Mouse (Mus musculus) kidney, postnatal 0 days (tissue): ENCODE measurements around the gene Gramd4. TPM values are rescaled to one million over a fixed set of nuclear protein-coding genes. Genes with fewer than 3 reads are reported as not detected.

Experiments
- ATAC-seq: fragments of 200-750 bp; cut with Nextera tagmentation; replicated peaks from 2 replicates; pipeline ENCODE4 v1.8.0; 2017; ENCODE audit warnings: low read depth, moderate number of reproducible peaks, moderate TSS enrichment, moderate library complexity; ENCODE audit not compliant: low FRiP score
- DNase-seq: peaks from one replicate; pipeline ENCODE4 v3.0.0-alpha.2; 2016; ENCODE audit warnings: low spot score
- H3K27ac ChIP-seq: fragments of 300-500 bp; sonication (generic); 2 replicates; pipeline ENCODE4 v1.5.1; 2014; ENCODE audit warnings: mild to moderate bottlenecking
- H3K27me3 ChIP-seq: fragments of 300-500 bp; sonication (generic); 2 replicates; pipeline ENCODE4 v1.6.1; 2014; ENCODE audit warnings: low read length, mixed read lengths; ENCODE audit not compliant: insufficient read depth
- H3K36me3 ChIP-seq: fragments of 300-500 bp; sonication (generic); 2 replicates; pipeline ENCODE4 v1.6.1; 2014; ENCODE audit warnings: low read length, mixed read lengths; ENCODE audit not compliant: insufficient read depth
- H3K4me1 ChIP-seq: fragments of 300-500 bp; sonication (generic); replicated peaks from 2 replicates; pipeline ENCODE4 v1.6.1; 2014; ENCODE audit warnings: antibody characterized with exemption, low read length, mixed read lengths; ENCODE audit not compliant: insufficient read depth
- H3K4me2 ChIP-seq: fragments of 300-500 bp; sonication (generic); 2 replicates; pipeline ENCODE4 v1.6.1; 2014; ENCODE audit warnings: mild to moderate bottlenecking, low read length, moderate library complexity, mixed read lengths
- H3K4me3 ChIP-seq: fragments of 300-500 bp; sonication (generic); replicated peaks from 2 replicates; pipeline ENCODE4 v1.5.1; 2014; ENCODE audit warnings: low read depth, low read length
- H3K9ac ChIP-seq: fragments of 300-500 bp; sonication (generic); 2 replicates; pipeline ENCODE4 v1.6.1; 2014; ENCODE audit warnings: low read depth, low read length
- H3K9me3 ChIP-seq: fragments of 300-500 bp; sonication (generic); replicated peaks from 2 replicates; pipeline ENCODE4 v1.6.1; 2016; ENCODE audit warnings: low read length, inconsistent platforms, mixed read lengths
- CTCF ChIP-seq: IDR thresholded peaks from 2 replicates; pipeline ENCODE4 v1.5.1; 2016; ENCODE audit warnings: antibody characterized with exemption, low read depth, mild to moderate bottlenecking, moderate library complexity
- WGBS: fragments of 180-500 bp; shearing (Covaris S2); extraction: QIAGEN DNeasy Blood & Tissue Kit; methylation state at CpG from one replicate; pipeline ENCODE4 v1.1.7; 2014; 5-methylcytosine and 5-hydroxymethylcytosine counted together
- polyA plus RNA-seq: library from polyadenylated mRNA; unstranded; fragments of >200 nt; fragmentation: Nextera tagmentation; extraction: Ambion mirVana; gene quantifications from 2 replicates; pipeline ENCODE4 v1.2.1, GENCODE M21; 2015

The Gramd4 gene
- polyA plus RNA-seq, 1 experiment from 2014 or later: 13.3 TPM

- 86% methylated on average over 19 of the region's 19 CpGs for WGBS
- H3K4me3 ChIP-seq: no peak overlapping the region
These were observed 47.2 kb downstream of the Gramd4 start for GRCm38 (mm10) chr15:86104401-86105344.

GRCm38 (mm10) chr15:86105345-86105697 is 47.8 kb downstream of the Gramd4 start:
- no peak overlapping the region for H3K27ac ChIP-seq
- ATAC-seq (no peak), DNase-seq (no peak)
- peaks cover 8% of the 10 kb centered on the region; the same call in 1 of the 2 replicates for H3K4me1 ChIP-seq
- H3K27me3 ChIP-seq: no peaks in the 10 kb centered on the region
- no peaks in the 10 kb centered on the region for H3K36me3 ChIP-seq
- no peak overlapping the region for H3K4me2 ChIP-seq
- 86% methylated on average over 7 of the region's 7 CpGs for WGBS
- no peak overlapping the region for H3K4me3 ChIP-seq
- no peaks in the 10 kb centered on the region for H3K9me3 ChIP-seq
- H3K9ac ChIP-seq: no peak overlapping the region
- TF ChIP-seq CTCF: no peak

More at GRCm38 (mm10) chr15:86104401-86105344, 47.2 kb downstream of the Gramd4 start:
- no peak for TF ChIP-seq CTCF
- Histone ChIP-seq H3K27ac (no peak overlapping the region), H3K4me1 (peaks cover 3% of the 10 kb centered on the region; the same call in 1 of the 2 replicates), H3K9me3 (no peaks in the 10 kb centered on the region), H3K36me3 (no peaks in the 10 kb centered on the region), H3K27me3 (no peaks in the 10 kb centered on the region), H3K4me2 (no peak overlapping the region), H3K9ac (no peak overlapping the region)
- ATAC-seq: no peak
- DNase-seq: no peak

GRCm38 (mm10) chr15:86105751-86106150 is 48.3 kb downstream of the Gramd4 start:
- H3K36me3 ChIP-seq: no peaks in the 10 kb centered on the region
- 71% methylated on average over 6 of the region's 6 CpGs for WGBS
- peaks cover 8% of the 10 kb centered on the region; the same call in 1 of the 2 replicates for H3K4me1 ChIP-seq
- TF ChIP-seq CTCF: no peak
- no peak overlapping the region for H3K4me2 ChIP-seq
- no peak overlapping the region for H3K4me3 ChIP-seq
- no peak overlapping the region for H3K27ac ChIP-seq
- H3K9me3 ChIP-seq: no peaks in the 10 kb centered on the region
- H3K27me3 ChIP-seq: no peaks in the 10 kb centered on the region
- H3K9ac ChIP-seq: no peak overlapping the region
- no peak for DNase-seq
- ATAC-seq: no peak

- H3K9me3 ChIP-seq: no peaks in the 10 kb centered on the region
- no peak overlapping the region for H3K27ac ChIP-seq
- WGBS: 81% methylated on average over 11 of the region's 11 CpGs
- peak; percentile 11; the same call in 1 of the 2 replicates for TF ChIP-seq CTCF
- DNase-seq (no peak), ATAC-seq (0 out of 2 replicates have a peak, but pooled peaks have one; percentile 34)
- peaks cover 10% of the 10 kb centered on the region for H3K4me1 ChIP-seq
- H3K9ac ChIP-seq: no peak overlapping the region
- no peaks in the 10 kb centered on the region for H3K27me3 ChIP-seq
- H3K4me2 ChIP-seq: no peak overlapping the region
- H3K36me3 ChIP-seq: no peaks in the 10 kb centered on the region
- no peak overlapping the region for H3K4me3 ChIP-seq
These were observed 50.5 kb downstream of the Gramd4 start for GRCm38 (mm10) chr15:86107831-86108471.

GRCm38 (mm10) chr15:86109245-86109644 is 51.8 kb downstream of the Gramd4 start:
- no peak overlapping the region for H3K4me2 ChIP-seq
- H3K9ac ChIP-seq: no peak overlapping the region
- H3K27me3 ChIP-seq: no peaks in the 10 kb centered on the region
- H3K9me3 ChIP-seq: no peaks in the 10 kb centered on the region
- H3K4me1 ChIP-seq: peaks cover 14% of the 10 kb centered on the region
- no peaks in the 10 kb centered on the region for H3K36me3 ChIP-seq
- ATAC-seq: no peak
- H3K4me3 ChIP-seq: no peak overlapping the region
- no peak for TF ChIP-seq CTCF
- DNase-seq: no peak
- 77% methylated on average over 7 of the region's 7 CpGs for WGBS
- no peak overlapping the region for H3K27ac ChIP-seq

- Histone ChIP-seq H3K9me3 (no peaks in the 10 kb centered on the region), H3K36me3 (no peaks in the 10 kb centered on the region), H3K4me3 (no peak overlapping the region), H3K9ac (no peak overlapping the region), H3K27me3 (no peaks in the 10 kb centered on the region), H3K4me2 (no peak overlapping the region), H3K27ac (no peak overlapping the region), H3K4me1 (peaks cover 14% of the 10 kb centered on the region)
- no peak for TF ChIP-seq CTCF
- WGBS: 73% methylated on average over 8 of the region's 8 CpGs
- DNase-seq: no peak
- no peak for ATAC-seq
These were observed 52.2 kb downstream of the Gramd4 start for GRCm38 (mm10) chr15:86109650-86110211.
